Mouse (Mus musculus) myocyte (in vitro differentiated cells): ENCODE measurements at regions not wholly inside any gene's neighbourhood (a gene's known extent, or its start where the extent isn't known, plus 50 kb on each side); places are given as distances from the start of the nearest gene placed in this dataset.

Experiments
- H3K27me3 ChIP-seq: one replicate; pipeline ENCODE4 v1.6.1; 2011; ENCODE audit not compliant: control insufficient read depth, insufficient read depth, insufficient read length
- H3K36me3 ChIP-seq: one replicate; pipeline ENCODE4 v1.6.1; 2011; ENCODE audit not compliant: control insufficient read depth, insufficient read depth
- H3K4me2 ChIP-seq: one replicate; pipeline ENCODE4 v1.6.1; 2011; ENCODE audit warnings: low read depth, control low read depth
- H3K4me3 ChIP-seq: one replicate; pipeline ENCODE4 v1.5.1; 2011; ENCODE audit warnings: mild to moderate bottlenecking, control low read depth, moderate library complexity
- H3K79me2 ChIP-seq: one replicate; pipeline ENCODE4 v1.6.1; 2011; ENCODE audit not compliant: control insufficient read depth, insufficient read depth
- H3ac ChIP-seq: one replicate; pipeline ENCODE4 v1.6.1; 2011; ENCODE audit not compliant: control insufficient read depth, insufficient read length
- CEBPB ChIP-seq: IDR thresholded peaks from 2 replicates; pipeline ENCODE4 v1.6.1; 2011; ENCODE audit warnings: mild to moderate bottlenecking, moderate library complexity; ENCODE audit not compliant: poor library complexity, insufficient read depth, severe bottlenecking
- E2F4 ChIP-seq: IDR thresholded peaks from one replicate; pipeline ENCODE4 v1.6.1; 2011; ENCODE audit warnings: mild to moderate bottlenecking, control low read depth, moderate library complexity; ENCODE audit not compliant: insufficient read depth
- MAX ChIP-seq: IDR thresholded peaks from one replicate; pipeline ENCODE4 v1.6.1; 2011; ENCODE audit warnings: low read depth, mild to moderate bottlenecking, control low read depth
- MYOD1 ChIP-seq, 3 experiments: IDR thresholded peaks; one replicate each; pipeline ENCODE4 v1.6.1; 2011; ENCODE audit warnings: control low read depth in 2 of 3, low read depth in 2 of 3, mild to moderate bottlenecking in 2 of 3, moderate library complexity in 1 of 3; ENCODE audit not compliant: insufficient read length in 2 of 3, control insufficient read depth in 1 of 3
- MYOG ChIP-seq, 3 experiments: IDR thresholded peaks; one replicate each; pipeline ENCODE4 v1.6.1; 2011; ENCODE audit warnings: control low read depth in 2 of 3, low read depth in 2 of 3, mild to moderate bottlenecking in 2 of 3; ENCODE audit not compliant: insufficient read length in 2 of 3, control insufficient read depth in 1 of 3, insufficient read depth in 1 of 3
- POLR2A ChIP-seq: IDR thresholded peaks from one replicate; pipeline ENCODE4 v1.6.1; 2011; ENCODE audit warnings: low read depth, mild to moderate bottlenecking, control low read depth, moderate library complexity; ENCODE audit not compliant: insufficient read length
- POLR2AphosphoS2 ChIP-seq: IDR thresholded peaks from one replicate; pipeline ENCODE4 v1.6.1; 2011; ENCODE audit warnings: low read depth, control low read depth; ENCODE audit not compliant: insufficient read length
- REST ChIP-seq: IDR thresholded peaks from one replicate; pipeline ENCODE4 v1.6.1; 2011; ENCODE audit warnings: mild to moderate bottlenecking, control low read depth, moderate library complexity; ENCODE audit not compliant: insufficient read depth, insufficient read length
- SRF ChIP-seq: IDR thresholded peaks from one replicate; pipeline ENCODE4 v1.6.1; 2011; ENCODE audit warnings: low read depth; ENCODE audit not compliant: control insufficient read depth, insufficient read length
- TCF12 ChIP-seq: IDR thresholded peaks from one replicate; pipeline ENCODE4 v1.6.1; 2011; ENCODE audit warnings: mild to moderate bottlenecking, control low read depth; ENCODE audit not compliant: poor library complexity, insufficient read depth, severe bottlenecking
- TCF3 ChIP-seq: IDR thresholded peaks from one replicate; pipeline ENCODE4 v1.6.1; 2011; ENCODE audit warnings: low read depth, control low read depth; ENCODE audit not compliant: insufficient read length
- USF1 ChIP-seq: IDR thresholded peaks from one replicate; pipeline ENCODE4 v1.6.1; 2011; ENCODE audit warnings: low read depth, mild to moderate bottlenecking, control low read depth, moderate library complexity

DNA sequence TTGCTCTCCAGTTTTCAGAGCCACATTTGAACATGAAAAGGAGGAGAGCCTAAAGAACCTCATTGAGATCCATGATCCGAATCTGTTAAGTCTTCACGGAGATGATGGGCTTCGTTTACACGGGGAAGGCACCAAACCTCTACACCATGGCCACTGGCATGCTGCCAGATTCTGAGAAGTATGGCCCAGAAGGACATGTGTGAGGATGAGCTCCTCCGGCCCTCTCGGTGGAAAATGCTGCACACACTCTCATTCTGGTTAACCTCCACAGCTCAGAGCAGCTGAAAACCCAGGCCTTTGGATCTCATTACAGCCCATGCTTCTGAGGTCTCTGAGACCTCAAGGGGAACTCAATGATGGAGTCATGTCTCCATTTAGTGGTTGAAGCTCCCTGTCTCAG, 296.9 kb upstream of the Negr1 start:
- Histone ChIP-seq H3K36me3 (no peaks in the 10 kb centered on the region), H3ac (no peak overlapping the region), H3K27me3 (no peaks in the 10 kb centered on the region), H3K4me2 (no peak overlapping the region), H3K79me2 (no peaks in the 10 kb centered on the region), H3K4me3 (no peak overlapping the region)
- TF ChIP-seq MYOG (IDR thresholded peaks at IDR 0.05; ENCODE audit: control insufficient read depth in 1 of 3, insufficient read depth in 1 of 3, insufficient read length in 2 of 3, low read depth in 2 of 3) = no peak

DNA sequence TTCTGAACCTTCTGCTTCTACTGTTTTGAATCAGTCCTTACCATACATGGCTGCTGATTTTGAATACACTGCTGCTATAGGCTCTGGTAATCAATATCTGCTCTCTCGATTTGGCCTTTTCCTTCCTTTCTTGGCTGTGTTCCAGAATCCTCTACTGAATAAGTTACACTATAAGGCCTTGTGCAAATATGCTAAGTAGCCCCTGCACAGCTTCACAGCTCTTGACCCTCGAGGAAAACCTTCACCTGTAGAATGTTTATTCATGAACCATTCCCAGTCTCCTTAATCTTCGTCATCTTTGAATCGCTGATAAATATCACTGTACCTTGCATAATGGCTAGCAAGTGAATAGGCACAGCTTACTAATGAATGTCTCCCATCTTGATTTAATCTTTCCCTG, 293.9 kb upstream of the Negr1 start:
- Histone ChIP-seq H3K27me3 (no peaks in the 10 kb centered on the region), H3K36me3 (no peaks in the 10 kb centered on the region), H3K79me2 (no peaks in the 10 kb centered on the region), H3ac (no peak overlapping the region), H3K4me2 (no peak overlapping the region), H3K4me3 (no peak overlapping the region)
- TF ChIP-seq MAX (no peak), CEBPB (no peak), REST (no peak)

DNA sequence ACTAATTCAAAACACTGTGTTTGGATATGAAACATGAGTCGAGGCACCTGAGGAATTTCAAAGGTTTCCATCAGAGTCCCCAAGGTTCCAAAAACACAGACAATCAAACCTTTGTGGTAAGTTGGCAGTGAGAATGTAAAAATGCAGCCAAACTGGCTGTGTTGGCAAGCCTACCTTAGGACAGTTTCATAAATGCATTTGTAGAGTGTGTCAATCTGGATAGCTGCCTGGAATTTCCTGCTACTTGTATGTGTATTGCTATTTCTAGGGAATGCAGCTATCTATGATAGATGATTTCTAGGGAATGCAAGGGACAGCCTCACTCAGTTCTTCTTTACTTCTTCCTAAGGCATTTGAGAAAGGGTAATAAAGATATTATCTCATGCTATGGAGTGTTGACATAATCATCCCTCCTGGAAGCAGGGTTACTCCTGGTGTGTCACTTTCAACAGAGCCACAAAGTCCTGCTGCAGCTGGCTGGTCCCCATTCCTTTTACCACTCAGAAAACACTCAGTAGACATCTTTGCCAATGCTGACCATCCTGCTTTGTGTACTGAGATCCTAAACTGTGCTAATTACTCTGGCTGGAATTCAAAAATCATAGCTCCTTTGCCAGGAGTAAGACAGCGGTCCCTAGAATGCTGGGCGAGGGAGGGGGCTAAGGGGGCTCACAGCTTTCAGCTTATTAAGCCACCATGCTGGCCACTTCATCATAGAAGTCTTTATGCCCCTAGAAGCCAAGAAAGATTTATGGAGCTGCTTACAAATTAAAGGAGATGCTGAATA, 261.4 kb upstream of the Negr1 start:
- no peak for TF ChIP-seq E2F4
- no peak for TF ChIP-seq MAX
- no peak for TF ChIP-seq MYOG (IDR thresholded peaks at IDR 0.05; ENCODE audit: control insufficient read depth in 1 of 3, insufficient read depth in 1 of 3, insufficient read length in 2 of 3, low read depth in 2 of 3)
- no peak for TF ChIP-seq POLR2A
- H3K4me3 ChIP-seq = no peak overlapping the region
- no peaks in the 10 kb centered on the region for H3K36me3 ChIP-seq
- no peak overlapping the region for H3K4me2 ChIP-seq
- no peaks in the 10 kb centered on the region for H3K27me3 ChIP-seq
- no peak overlapping the region for H3ac ChIP-seq
- H3K79me2 ChIP-seq = no peaks in the 10 kb centered on the region

DNA sequence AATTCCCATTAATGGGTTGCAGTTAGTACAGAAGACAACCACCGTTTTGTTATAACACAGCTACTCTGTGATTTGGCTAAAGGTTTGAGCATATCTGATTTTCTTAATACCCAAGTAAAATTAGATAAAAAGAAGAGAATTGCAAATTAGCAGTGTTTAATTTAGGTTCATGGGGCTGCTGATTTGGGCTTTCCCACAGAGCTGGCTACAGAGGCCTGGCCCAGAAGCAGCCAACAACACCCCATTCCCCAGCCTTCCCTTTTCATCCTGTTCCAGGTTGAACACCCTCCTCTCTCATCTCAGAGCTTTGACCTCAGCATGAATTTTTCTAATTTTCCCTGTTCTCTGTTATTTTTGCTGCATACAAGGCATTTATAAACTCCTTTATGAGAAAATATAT, 260.3 kb upstream of the Negr1 start:
- H3K4me3 ChIP-seq = no peak overlapping the region
- no peak overlapping the region for H3K4me2 ChIP-seq
- TF ChIP-seq TCF3 (no peak), POLR2A (no peak), SRF (no peak)
- no peaks in the 10 kb centered on the region for H3K27me3 ChIP-seq
- no peaks in the 10 kb centered on the region for H3K79me2 ChIP-seq
- no peak overlapping the region for H3ac ChIP-seq
- H3K36me3 ChIP-seq = no peaks in the 10 kb centered on the region

DNA sequence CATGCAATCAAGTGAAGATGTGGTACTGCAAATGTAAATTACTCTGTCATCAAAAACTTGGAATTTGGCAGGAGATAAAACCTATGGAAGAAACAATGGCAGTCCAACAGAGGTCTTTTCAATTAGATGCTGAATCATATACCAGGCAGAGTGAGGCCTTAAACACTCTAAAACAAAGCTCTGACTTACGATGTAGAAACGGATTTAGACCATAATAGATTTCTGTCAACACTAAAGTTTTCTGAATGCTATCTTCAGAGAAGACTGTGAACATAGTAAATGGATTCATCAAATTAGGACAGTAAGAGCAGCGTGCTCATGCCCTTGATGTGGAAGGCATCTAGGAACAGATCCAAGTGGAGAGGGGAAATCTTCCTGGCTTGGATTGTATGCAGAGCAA, 259.8 kb upstream of the Negr1 start:
- Histone ChIP-seq H3K27me3 (no peaks in the 10 kb centered on the region), H3K4me2 (no peak overlapping the region), H3K79me2 (no peaks in the 10 kb centered on the region), H3K36me3 (no peaks in the 10 kb centered on the region), H3ac (no peak overlapping the region), H3K4me3 (no peak overlapping the region)
- no peak for TF ChIP-seq POLR2AphosphoS2
- no peak for TF ChIP-seq MYOG (IDR thresholded peaks at IDR 0.05; ENCODE audit: control insufficient read depth in 1 of 3, insufficient read depth in 1 of 3, insufficient read length in 2 of 3, low read depth in 2 of 3)
- TF ChIP-seq MYOD1 (IDR thresholded peaks at IDR 0.05; ENCODE audit: control insufficient read depth in 1 of 3, insufficient read length in 2 of 3, low read depth in 2 of 3) = no peak
- TF ChIP-seq SRF = no peak
- TF ChIP-seq REST = no peak
- TF ChIP-seq TCF3 = no peak
- no peak for TF ChIP-seq TCF12
- no peak for TF ChIP-seq E2F4
- TF ChIP-seq POLR2A = no peak
- no peak for TF ChIP-seq MAX
- TF ChIP-seq CEBPB = no peak
- no peak for TF ChIP-seq USF1

DNA sequence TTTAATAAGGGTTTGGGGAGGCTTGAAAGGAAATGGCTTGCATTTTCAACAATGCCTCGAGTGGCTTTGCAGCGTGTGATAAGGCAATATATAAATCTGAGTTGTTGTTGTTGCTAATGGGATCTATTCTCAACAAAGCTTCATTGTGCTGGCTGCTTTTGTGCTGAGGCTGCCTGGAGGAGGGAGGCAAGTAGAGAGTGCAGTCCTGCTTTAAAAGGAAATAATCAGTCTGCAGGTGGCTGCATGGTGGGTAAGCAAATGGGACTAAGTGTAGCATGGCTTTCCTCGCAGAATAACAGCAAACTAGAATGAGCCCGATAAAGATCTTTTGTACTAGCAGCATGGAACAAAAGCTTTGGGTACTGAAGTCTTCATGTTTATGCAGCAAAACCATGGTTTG, 257.4 kb upstream of the Negr1 start:
- H3K4me2 ChIP-seq = no peak overlapping the region
- H3K4me3 ChIP-seq = no peak overlapping the region
- TF ChIP-seq CEBPB = no peak
- no peak for TF ChIP-seq TCF3
- TF ChIP-seq MYOD1 (IDR thresholded peaks at IDR 0.05; ENCODE audit: control insufficient read depth in 1 of 3, insufficient read length in 2 of 3, low read depth in 2 of 3) = no peak
- no peak for TF ChIP-seq SRF
- TF ChIP-seq MAX = no peak
- no peak for TF ChIP-seq TCF12
- no peak for TF ChIP-seq POLR2A
- no peak for TF ChIP-seq USF1
- TF ChIP-seq REST = no peak
- TF ChIP-seq E2F4 = no peak
- H3ac ChIP-seq = no peak overlapping the region
- H3K27me3 ChIP-seq = no peaks in the 10 kb centered on the region
- no peaks in the 10 kb centered on the region for H3K36me3 ChIP-seq
- no peaks in the 10 kb centered on the region for H3K79me2 ChIP-seq
